Mouse (Mus musculus) right cerebral cortex, postnatal 10 days (tissue): Measurements from ENCODE around the gene Pspn.

Experiments
- DNase-seq, 2 experiments: peaks; one replicate each; pipeline ENCODE4 v3.0.0; 2021; ENCODE audit warnings: low spot score in 2 of 2

Gene Pspn

DNA sequence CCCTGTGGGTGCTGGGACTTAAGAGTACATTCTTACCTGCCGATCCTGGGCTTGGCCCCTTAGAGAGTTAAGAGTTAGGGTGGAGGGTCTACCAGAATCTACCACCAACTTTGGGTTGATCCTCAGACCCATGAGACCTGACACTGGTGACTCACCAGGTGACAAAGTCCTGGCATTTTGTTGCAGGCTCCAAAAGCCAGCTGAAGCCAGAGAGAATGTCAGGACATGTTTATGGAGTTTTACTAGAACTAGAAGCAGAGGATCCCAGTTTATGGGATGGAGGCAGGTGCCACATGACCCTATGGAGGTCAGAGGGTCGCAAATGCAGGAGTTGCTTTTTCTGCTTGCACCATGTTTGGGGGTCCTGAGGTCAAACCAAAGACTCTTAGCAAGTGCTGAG is 3.3 kb downstream of the Pspn start:
- DNase-seq: no peak

DNA sequence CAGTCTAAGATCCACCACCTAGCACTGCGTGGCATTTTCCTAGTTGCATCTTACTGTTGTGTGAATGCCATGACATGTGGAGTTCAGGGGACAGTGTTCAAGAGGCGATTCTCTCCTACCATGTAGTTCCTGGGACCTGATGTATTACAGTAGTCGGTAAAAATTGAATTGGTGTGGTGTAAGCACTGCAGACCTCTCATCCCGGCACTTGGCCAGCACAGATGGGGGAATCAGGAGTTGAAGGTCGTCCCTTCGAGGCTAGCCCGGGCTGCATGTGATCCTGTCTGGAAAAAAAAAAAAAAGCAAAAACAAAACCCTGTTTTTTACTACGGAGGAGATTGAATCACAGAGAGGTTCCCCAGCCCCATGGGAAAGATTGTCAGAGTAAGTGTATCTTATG is 4.8 kb downstream of the Pspn start:
- no peak for DNase-seq

- peak in 1 of 2 experiments; percentile 18 for DNase-seq
Measured at GRCm38 (mm10) chr17:56990966-56991365, 8.9 kb downstream of the Pspn start.

GRCm38 (mm10) chr17:56990115-56990746 is 9.6 kb downstream of the Pspn start, which contains the start of gene Clpp:
Gene Clpp (plus strand): TSS chr17:56990305.
- DNase-seq: peak; percentile 97 to 98

DNA sequence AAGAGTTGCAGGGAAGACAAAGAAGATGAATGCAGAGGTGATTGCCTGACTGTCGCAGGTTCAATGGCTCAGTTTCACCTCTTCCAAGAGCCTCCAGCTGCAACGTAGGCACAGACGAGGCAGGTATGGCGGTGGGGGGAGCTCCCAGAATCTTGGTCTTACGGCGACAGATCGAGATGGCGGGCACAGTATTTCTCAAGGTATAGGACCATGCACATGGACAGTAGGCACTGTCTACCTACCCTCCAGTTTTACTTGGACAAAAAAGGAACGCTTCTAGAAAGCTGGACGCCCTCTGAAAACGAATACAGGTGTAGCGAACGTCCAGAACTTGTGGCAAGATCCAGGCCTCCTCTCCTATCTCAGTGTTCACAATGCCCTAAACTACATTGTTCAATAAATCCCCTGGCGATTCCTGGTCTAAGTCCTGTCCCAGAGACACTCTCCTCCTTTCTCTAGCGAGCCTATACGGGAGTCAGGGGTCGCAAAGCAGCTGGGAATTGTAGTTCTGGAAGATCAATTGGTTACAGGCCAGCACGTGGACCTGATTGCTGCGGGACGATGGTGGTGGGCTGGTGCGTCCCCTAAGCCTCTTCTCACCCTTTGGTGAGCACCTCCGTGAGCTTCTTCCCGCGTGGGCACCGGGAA is 10.2 kb downstream of the Pspn start:
- DNase-seq: peak; percentile 89 to 93

DNA sequence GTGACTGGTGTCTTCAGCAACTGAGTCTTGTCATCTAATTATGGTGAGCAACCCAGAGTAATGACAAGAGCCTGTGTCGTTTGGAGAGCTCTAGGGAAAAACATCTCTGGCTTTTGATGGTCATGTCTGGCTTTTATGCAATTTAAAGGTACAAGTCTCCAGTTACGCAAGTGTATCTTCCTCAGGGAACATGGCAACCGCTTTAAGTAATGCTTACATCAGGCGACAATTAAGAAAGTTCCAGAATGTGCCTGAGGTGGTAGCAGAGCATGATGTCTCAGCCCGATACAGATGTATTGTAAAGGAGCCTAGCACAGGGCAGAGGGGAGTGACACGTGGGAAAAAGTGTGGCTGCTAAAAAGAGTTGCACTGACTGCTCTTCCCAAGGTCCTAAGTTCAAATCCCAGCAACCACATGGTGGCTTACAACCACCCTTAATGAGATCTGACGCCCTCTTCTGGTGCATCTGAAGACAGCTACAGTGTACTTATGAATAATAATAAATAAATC is 10.8 kb downstream of the Pspn start:
- DNase-seq: peak; percentile 22 to 32

GRCm38 (mm10) chr17:56988441-56988840 is 11.4 kb downstream of the Pspn start:
- peak; percentile 20 to 22 for DNase-seq

GRCm38 (mm10) chr17:56986105-56986805 is 13.6 kb downstream of the Pspn start:
- peak in 1 of 2 experiments; percentile 9 for DNase-seq

- DNase-seq: peak in 1 of 2 experiments; percentile 7
Measured at GRCm38 (mm10) chr17:56985656-56986055, 14.2 kb downstream of the Pspn start.

GRCm38 (mm10) chr17:56984886-56985285 is 14.9 kb downstream of the Pspn start:
- peak in 1 of 2 experiments; percentile 25 for DNase-seq

DNA sequence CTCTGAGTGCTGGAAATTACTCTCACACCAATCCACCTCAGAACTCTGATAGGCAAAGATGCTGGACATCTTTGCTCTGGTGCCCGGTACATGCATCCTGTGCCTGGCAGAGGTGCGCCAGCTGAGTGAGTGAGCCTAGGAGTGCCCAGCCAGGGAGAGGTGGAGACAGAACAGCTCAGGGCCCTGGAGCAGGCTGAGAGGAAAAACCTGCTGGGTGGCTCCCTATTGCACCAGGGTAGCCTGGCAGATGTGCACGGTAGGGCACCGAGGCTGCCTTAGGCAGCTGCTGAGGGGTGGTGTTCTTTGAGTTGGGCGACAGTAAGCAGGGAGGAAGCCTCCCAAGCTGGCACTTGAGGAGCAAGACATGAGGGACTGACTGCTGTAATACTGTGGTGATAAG is 17.8 kb downstream of the Pspn start, which contains the start of gene Acer1:
TSS of gene Acer1 (minus strand) at position 114 of the 400 bp plus-strand sequence.
- DNase-seq: peak in 1 of 2 experiments; percentile 6

- DNase-seq: no peak
Measured at GRCm38 (mm10) chr17:56981049-56981448, 18.8 kb downstream of the Pspn start.

- no peak for DNase-seq
Measured at GRCm38 (mm10) chr17:56979524-56979923, 20.3 kb downstream of the Pspn start.

- DNase-seq: peak in 1 of 2 experiments; percentile 17
Measured at GRCm38 (mm10) chr17:56976531-56977390, 23.1 kb downstream of the Pspn start.

DNA sequence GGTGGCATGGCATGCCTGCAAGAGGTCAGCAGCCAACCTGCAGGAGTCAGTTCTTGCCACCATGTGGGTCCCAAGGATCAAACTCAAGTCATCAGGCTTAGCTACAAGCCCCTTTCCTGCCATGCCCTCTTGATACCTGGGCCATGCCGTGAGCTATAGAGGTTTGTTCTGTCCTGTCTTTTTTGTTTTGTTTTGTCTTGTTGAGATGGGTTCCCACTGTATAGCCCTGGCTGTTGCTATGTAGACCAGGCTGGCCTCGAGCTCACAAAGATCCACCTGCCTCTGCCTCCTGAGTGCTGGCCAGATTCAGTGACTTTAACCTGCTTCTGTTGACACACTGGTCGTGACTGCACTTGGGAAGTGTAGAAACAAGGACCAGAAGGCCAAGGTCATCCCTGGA is 24.4 kb downstream of the Pspn start:
- no peak for DNase-seq

DNA sequence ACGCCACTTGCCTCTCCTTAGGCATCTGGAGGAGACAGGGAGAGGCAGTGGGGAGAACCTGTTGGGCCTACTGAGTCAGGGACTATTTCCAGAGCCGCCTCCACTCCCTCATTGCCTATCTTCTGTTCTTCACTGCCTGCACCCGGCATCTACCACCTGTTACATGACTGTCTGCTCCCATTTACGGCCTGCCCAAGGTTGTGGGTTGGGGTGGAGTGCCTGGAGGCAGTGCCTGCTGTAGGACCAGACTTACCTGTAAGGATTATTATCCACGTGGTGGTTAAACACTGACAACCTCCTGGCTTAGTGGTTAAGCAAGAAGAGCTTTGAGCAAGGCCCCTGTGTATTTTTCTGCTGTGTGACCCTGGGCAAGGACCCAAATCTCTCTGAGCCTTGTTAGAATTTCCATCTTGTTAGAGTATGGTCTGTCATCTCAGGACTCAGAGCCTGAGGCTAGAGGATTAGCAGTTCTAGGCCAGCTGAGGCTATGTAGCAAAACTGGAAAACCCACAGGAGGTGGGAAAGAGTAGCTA is 25.0 kb downstream of the Pspn start:
- no peak for DNase-seq

DNA sequence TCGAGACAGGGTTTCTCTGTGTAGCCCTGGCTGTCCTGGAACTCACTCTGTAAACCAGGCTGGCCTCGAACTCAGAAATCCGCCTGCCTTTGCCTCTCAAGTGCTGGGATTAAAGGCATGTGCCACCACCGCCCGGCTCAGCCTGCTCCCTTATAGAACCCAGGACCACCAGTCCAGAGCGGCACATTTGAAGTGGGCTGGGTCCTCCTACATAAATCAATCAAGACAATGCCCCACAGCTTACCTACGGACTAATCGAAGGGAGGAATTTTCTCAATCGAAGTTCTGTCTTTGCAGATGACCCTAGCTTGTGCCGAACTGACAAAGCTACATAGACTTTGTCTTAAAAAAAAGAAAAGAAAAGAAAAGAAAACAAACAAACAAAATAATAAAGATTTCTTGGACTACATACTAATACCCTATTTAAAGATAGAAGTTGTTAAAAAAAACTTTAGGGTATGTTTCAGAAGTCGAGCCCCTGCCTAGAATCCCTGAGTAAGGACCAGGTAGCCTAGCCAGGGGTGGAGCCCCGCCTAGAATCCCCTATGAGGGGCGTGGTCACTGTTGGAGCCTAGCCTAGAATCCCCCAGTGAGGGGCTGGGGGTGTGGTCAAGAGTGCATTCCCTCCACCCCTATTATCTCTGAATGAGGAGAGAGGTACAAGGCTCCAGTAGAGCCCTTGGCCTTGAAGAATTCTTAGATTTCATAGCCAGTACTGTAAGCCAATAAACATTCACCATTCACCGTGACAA is 25.7 kb downstream of the Pspn start:
- no peak for DNase-seq

- no peak for DNase-seq
Measured at GRCm38 (mm10) chr17:56970081-56970480, 29.7 kb downstream of the Pspn start.

GRCm38 (mm10) chr17:56969321-56969720 is 30.5 kb downstream of the Pspn start:
- no peak for DNase-seq

DNA sequence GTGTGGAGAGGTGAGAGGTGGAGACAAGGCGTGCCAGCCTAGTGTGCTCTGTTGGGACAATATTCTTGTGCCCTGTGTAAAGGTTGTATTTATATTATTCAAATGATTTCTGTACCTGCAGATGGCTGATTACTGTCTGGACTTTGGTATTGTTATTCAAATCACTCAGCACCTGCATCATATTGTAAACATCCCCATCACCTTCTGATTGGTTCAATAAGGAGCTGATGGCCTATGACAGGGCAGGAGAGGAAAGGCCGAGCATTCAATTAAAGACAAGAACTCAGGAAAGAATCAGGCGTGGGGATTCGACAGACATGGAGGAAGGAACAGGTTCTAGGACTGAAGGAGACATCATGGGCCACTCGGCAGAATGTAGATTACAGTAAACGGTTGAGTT is 36.2 kb downstream of the Pspn start:
- DNase-seq: no peak
